In the genomic region with DNA sequence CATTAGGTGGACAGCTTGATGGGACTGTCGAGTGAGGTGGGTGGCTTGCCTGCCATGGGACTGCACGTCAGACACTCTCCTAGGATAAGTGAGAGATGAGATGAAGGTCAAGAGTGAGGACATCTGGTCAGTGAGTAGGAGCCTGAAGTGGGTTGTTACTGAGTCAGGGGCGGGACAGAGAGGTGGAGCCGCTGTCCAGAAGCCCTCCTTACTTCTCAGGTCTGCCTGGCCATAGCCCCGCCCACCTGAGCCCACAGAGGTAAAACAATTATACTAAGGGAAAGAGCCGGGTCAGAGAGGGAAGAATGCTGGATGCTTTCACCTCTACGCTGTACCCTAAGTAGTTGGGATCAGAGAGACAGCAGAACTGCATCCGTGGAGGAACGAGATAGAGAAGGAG, we compare ENCODE assay signal across 33 mouse cellular contexts. TPM values are rescaled to one million over a fixed set of nuclear protein-coding genes. Genes with fewer than 3 reads are reported as not detected.
DNase-seq lines count a peak whose midpoint lies in the region; ATAC-seq and TF ChIP-seq lines count a peak whose summit lies in the region.
"Had no signal": no experiment of that assay in that cellular context is flagged by ENCODE, and none has a peak within 500 bp of the region (broad histone marks: within the 10 kb centered on the region; RNA-seq: fewer than 3 reads in every experiment).

No protein-coding gene starts in this region.

- H3K9ac ChIP-seq in heart, embryonic 12.5 days = no peak overlapping the region
- H3K9ac ChIP-seq in kidney, embryonic 15.5 days = no peak overlapping the region
- no peak overlapping the region for H3K9ac ChIP-seq in lung, embryonic 16.5 days (ENCODE audit: low read length)
- no peak overlapping the region for H3K9ac ChIP-seq in ES-Bruce4 (ENCODE audit: low read depth, poor library complexity, severe bottlenecking)
- H3K9ac ChIP-seq: forebrain, embryonic 15.5 days; liver, embryonic 12.5 days; liver, postnatal 0 days had no signal

- no peak overlapping the region for H3K4me3 ChIP-seq in heart, embryonic 12.5 days
- no peak overlapping the region for H3K4me3 ChIP-seq in kidney, embryonic 15.5 days (replicated peaks)
- H3K4me3 ChIP-seq in lung, embryonic 16.5 days (ENCODE audit: low read length) = no peak overlapping the region
- H3K4me3 ChIP-seq in ES-Bruce4 (ENCODE audit: low read depth, low read length) = peak overlapping the region; percentile 52
- H3K4me3 ChIP-seq: forebrain, embryonic 15.5 days; liver, embryonic 12.5 days had no signal

- no peak overlapping the region for H3K4me2 ChIP-seq in heart, embryonic 12.5 days
- no peak overlapping the region for H3K4me2 ChIP-seq in kidney, embryonic 15.5 days
- H3K4me2 ChIP-seq in lung, embryonic 16.5 days (ENCODE audit: low read depth, low read length) = no peak overlapping the region
- H3K4me2 ChIP-seq: forebrain, embryonic 15.5 days; heart, embryonic 11.5 days; liver, embryonic 12.5 days had no signal

- TF ChIP-seq POLR2A in ES-Bruce4 (IDR thresholded peaks at IDR 0.05; ENCODE audit: insufficient read depth, low read length) = no peak

- H3K9me3 ChIP-seq in heart, embryonic 12.5 days (replicated peaks) = no peaks in the 10 kb centered on the region
- H3K9me3 ChIP-seq in kidney, embryonic 15.5 days (replicated peaks) = no peaks in the 10 kb centered on the region
- H3K9me3 ChIP-seq in lung, embryonic 16.5 days (ENCODE audit: control insufficient read depth, low read length) = no peaks in the 10 kb centered on the region
- no peaks in the 10 kb centered on the region for H3K9me3 ChIP-seq in ES-Bruce4 (replicated peaks; ENCODE audit: control insufficient read depth, insufficient read depth, low read length, poor library complexity, severe bottlenecking)
- H3K9me3 ChIP-seq: forebrain, embryonic 15.5 days; liver, embryonic 12.5 days had no signal

- H3K27me3 ChIP-seq in heart, embryonic 12.5 days (replicated peaks) = no peaks in the 10 kb centered on the region
- peaks cover 4% of the 10 kb centered on the region; the same call in 1 of the 2 replicates for H3K27me3 ChIP-seq in kidney, embryonic 15.5 days
- H3K27me3 ChIP-seq in lung, embryonic 16.5 days (ENCODE audit: control insufficient read depth, insufficient read depth, low read depth, low read length) = no peaks in the 10 kb centered on the region
- H3K27me3 ChIP-seq in ES-Bruce4 (ENCODE audit: control insufficient read depth, insufficient read depth, low read length, poor library complexity, severe bottlenecking) = no peaks in the 10 kb centered on the region
- H3K27me3 ChIP-seq: forebrain, embryonic 15.5 days; liver, embryonic 12.5 days had no signal

- DNase-seq in heart, postnatal 10 days = no peak
- DNase-seq in kidney, postnatal 14 days = no peak
- no peak for DNase-seq in lung, postnatal 25 days (ENCODE audit: low spot score)
- no peak for DNase-seq in adrenal gland, postnatal 25 days
- DNase-seq: adrenal gland, adult 2 months; cerebellum, adult 2 months; cerebellum, postnatal 14 days; gastrocnemius, postnatal 25 days; heart, adult 11 months; layer of hippocampus, postnatal 36 days; left cerebral cortex, postnatal 4 days; liver, postnatal 0 days; right cerebral cortex, postnatal 25 days; thymus, adult 18-20 months; thymus, postnatal 36 days had no signal

- no peaks in the 10 kb centered on the region for H3K36me3 ChIP-seq in heart, embryonic 12.5 days
- no peaks in the 10 kb centered on the region for H3K36me3 ChIP-seq in kidney, embryonic 15.5 days
- no peaks in the 10 kb centered on the region for H3K36me3 ChIP-seq in lung, embryonic 16.5 days (ENCODE audit: control insufficient read depth, insufficient read depth, low read length)
- no peaks in the 10 kb centered on the region for H3K36me3 ChIP-seq in ES-Bruce4 (ENCODE audit: control insufficient read depth, insufficient read depth, low read length, poor library complexity, severe bottlenecking)
- H3K36me3 ChIP-seq: forebrain, embryonic 15.5 days; liver, embryonic 12.5 days had no signal

- 21% methylated on average over 9 of the region's 9 CpGs for WGBS in heart, embryonic 12.5 days
- 36% methylated on average over 9 of the region's 9 CpGs for WGBS in kidney, embryonic 15.5 days
- 22% methylated on average over 9 of the region's 9 CpGs for WGBS in lung, embryonic 16.5 days

- H3K4me1 ChIP-seq in heart, embryonic 12.5 days (replicated peaks) = no peaks in the 10 kb centered on the region
- H3K4me1 ChIP-seq in kidney, embryonic 15.5 days = no peaks in the 10 kb centered on the region; the same call in 1 of the 2 replicates
- H3K4me1 ChIP-seq in lung, embryonic 16.5 days (replicated peaks; ENCODE audit: control insufficient read depth, insufficient read depth, low read length) = no peaks in the 10 kb centered on the region
- H3K4me1 ChIP-seq in ES-Bruce4 (ENCODE audit: control insufficient read depth, insufficient read depth, low read length) = peaks cover 2% of the 10 kb centered on the region
- H3K4me1 ChIP-seq: liver, embryonic 12.5 days had no signal

- H3K27ac ChIP-seq in heart, embryonic 12.5 days (ENCODE audit: poor library complexity, severe bottlenecking) = no peak overlapping the region
- no peak overlapping the region for H3K27ac ChIP-seq in kidney, embryonic 15.5 days
- H3K27ac ChIP-seq in lung, embryonic 16.5 days (ENCODE audit: low read length) = no peak overlapping the region
- H3K27ac ChIP-seq in ES-Bruce4 (ENCODE audit: insufficient read depth, low read length) = no peak overlapping the region
- H3K27ac ChIP-seq: forebrain, embryonic 15.5 days; liver, embryonic 12.5 days had no signal

- no peak for TF ChIP-seq EP300 in ES-Bruce4 (IDR thresholded peaks at IDR 0.05; ENCODE audit: insufficient read depth, low read depth, low read length)

- ATAC-seq in heart, embryonic 12.5 days (ENCODE audit: insufficient number of reproducible peaks, low FRiP score) = peak; percentile 42; the same call in 1 of the 2 replicates
- ATAC-seq in kidney, embryonic 15.5 days (replicated peaks; ENCODE audit: low FRiP score) = peak; percentile 71
- ATAC-seq in lung, embryonic 16.5 days (ENCODE audit: low read depth) = peak; percentile 51; the same call in 1 of the 2 replicates
- ATAC-seq: activated CD4-positive, CD25-positive, alpha-beta regulatory T cell, adult 4 months; forebrain, embryonic 15.5 days; intestine, embryonic 16.5 days; liver, embryonic 12.5 days; liver, postnatal 0 days; midbrain, embryonic 16.5 days had no signal

- no peak for TF ChIP-seq CTCF in ES-Bruce4 (IDR thresholded peaks at IDR 0.05; ENCODE audit: low read depth, low read length)

- intact Hi-C loops in heart, postnatal 10 days (cut with DNase I) = no loop called here

RNA-seq across cellular contexts. Expression of a gene that starts 36.3 kb away (rescaled TPM):
- not detected in 2 replicates for polyA plus RNA-seq in heart, embryonic 12.5 days (2016; fragmentation: Nextera tagmentation; extraction: Ambion mirVana)
- not detected for total RNA-seq in heart, postnatal 10 days (2021)
- polyA plus RNA-seq in kidney, embryonic 15.5 days (2015; fragmentation: Nextera tagmentation; extraction: Ambion mirVana) = 0.50 TPM in 1 of 2 replicates, not detected in the other
- polyA plus RNA-seq in lung, embryonic 16.5 days (2015; fragmentation: Nextera tagmentation; extraction: Ambion mirVana) = 3.1 and 5.0 TPM in 2 replicates
- not detected in 2 replicates for polyA plus RNA-seq in ES-Bruce4 (2011; ENCODE audit: insufficient read depth, insufficient read length, low read depth, missing spikeins)
- total RNA-seq in adrenal gland, postnatal 25 days (2021) = not detected in 2 replicates
- total RNA-seq: adrenal gland, adult 2 months; adrenal gland, postnatal 4 days; gastrocnemius, adult 18-20 months; gastrocnemius, postnatal 25 days; neutrophil, adult 5-6 weeks had no signal
- polyA plus RNA-seq: activated CD4-positive, CD25-positive, alpha-beta regulatory T cell, adult 4 months; adrenal gland, adult 2 months; heart, embryonic 11.5 days; heart, postnatal 0 days; intestine, embryonic 16.5 days; kidney, embryonic 14.5 days; large intestine, adult 2 months; liver, embryonic 12.5 days; liver, postnatal 0 days; neural tube, embryonic 11.5 days; stomach, embryonic 16.5 days had no signal

RNA-seq across cellular contexts. Expression of a gene that starts 38.7 kb away (rescaled TPM):
- polyA plus RNA-seq in heart, embryonic 12.5 days (2016; fragmentation: Nextera tagmentation; extraction: Ambion mirVana) = 0.46 and 0.85 TPM in 2 replicates
- total RNA-seq in heart, postnatal 10 days (2021) = under 1 TPM; 0.17 to 0.60 TPM
- polyA plus RNA-seq in kidney, embryonic 15.5 days (2015; fragmentation: Nextera tagmentation; extraction: Ambion mirVana) = 1.00 and 1.1 TPM in 2 replicates
- polyA plus RNA-seq in lung, embryonic 16.5 days (2015; fragmentation: Nextera tagmentation; extraction: Ambion mirVana) = 19.6 and 22.3 TPM in 2 replicates
- 0.43 TPM in 1 of 2 replicates, not detected in the other for polyA plus RNA-seq in ES-Bruce4 (2011; ENCODE audit: insufficient read depth, insufficient read length, low read depth, missing spikeins)
- total RNA-seq in adrenal gland, postnatal 25 days (2021) = 7.5 and 9.4 TPM in 2 replicates
- total RNA-seq: gastrocnemius, adult 18-20 months; gastrocnemius, postnatal 25 days; neutrophil, adult 5-6 weeks had no signal

RNA-seq across cellular contexts. Expression of a gene that starts 52.6 kb away (rescaled TPM):
- 95.8 and 98.1 TPM in 2 replicates for polyA plus RNA-seq in heart, embryonic 12.5 days (2016; fragmentation: Nextera tagmentation; extraction: Ambion mirVana)
- 10 to 100 TPM; 97.1 to 97.8 TPM for total RNA-seq in heart, postnatal 10 days (2021)
- 126 and 131 TPM in 2 replicates for polyA plus RNA-seq in kidney, embryonic 15.5 days (2015; fragmentation: Nextera tagmentation; extraction: Ambion mirVana)
- 112 and 117 TPM in 2 replicates for polyA plus RNA-seq in lung, embryonic 16.5 days (2015; fragmentation: Nextera tagmentation; extraction: Ambion mirVana)
- polyA plus RNA-seq in ES-Bruce4 (2011; ENCODE audit: insufficient read depth, insufficient read length, low read depth, missing spikeins) = 258 and 273 TPM in 2 replicates
- 170 and 185 TPM in 2 replicates for total RNA-seq in adrenal gland, postnatal 25 days (2021)
